Mouse (Mus musculus): ENCODE results near the gene Gng2. TPM values are rescaled to one million over a fixed set of nuclear protein-coding genes. Genes with fewer than 3 reads are reported as not detected.

The Gng2 gene
- total RNA-seq, 2 experiments from 2014 or later = 195 to 206 TPM

DNA sequence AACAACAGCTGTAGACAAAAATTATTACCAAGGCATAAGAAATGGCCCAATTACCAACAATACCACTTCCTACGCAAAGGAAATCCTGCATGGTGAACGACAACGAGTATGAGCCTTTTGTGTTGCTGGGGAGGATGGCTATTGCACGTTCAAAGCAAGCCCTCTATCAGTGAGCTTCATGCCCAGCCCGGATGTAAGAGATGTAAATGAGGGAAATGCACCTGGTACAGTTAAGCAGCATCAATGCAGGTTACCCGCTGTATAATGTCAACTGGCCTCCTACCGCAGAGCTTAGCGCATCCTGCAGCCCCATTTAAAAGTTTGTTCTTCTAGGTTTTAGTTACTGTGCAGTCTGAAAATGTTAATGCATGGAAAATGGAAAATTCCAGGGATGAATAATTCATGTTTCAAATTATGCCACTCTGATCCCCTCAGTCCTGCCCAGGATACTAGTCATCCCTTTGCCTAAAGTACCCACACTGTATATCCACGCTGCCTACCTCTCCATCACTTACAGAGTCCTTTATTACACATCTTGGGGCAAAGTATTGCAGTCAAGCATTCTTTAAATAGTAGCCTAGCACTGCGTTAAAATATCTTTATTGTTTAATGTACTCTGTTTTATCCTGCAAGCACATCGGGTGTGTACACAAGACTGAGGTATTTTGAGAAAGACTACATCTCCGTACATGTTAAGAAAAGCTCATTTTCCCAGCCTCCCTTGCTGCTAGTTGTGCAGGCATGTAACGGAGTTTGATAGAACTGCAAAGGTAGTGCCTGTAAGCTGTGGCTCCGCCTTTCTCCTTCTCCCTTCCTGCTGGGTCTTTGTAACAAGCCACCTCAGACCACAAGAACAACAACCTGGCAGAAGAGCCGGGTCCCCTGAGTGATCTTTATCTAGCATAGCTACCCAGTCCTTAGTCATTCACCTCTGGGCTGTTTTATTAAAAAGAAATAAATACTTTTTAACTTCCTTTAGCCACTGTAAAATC lies 15.2 kb downstream of the Gng2 start:
- H3K4me3 ChIP-seq = no peak overlapping the region
- TF ChIP-seq CTCF (IDR thresholded peaks at IDR 0.05) = no peak
- peak overlapping the region; percentile 28; the same call in 1 of the 2 replicates for H3K27ac ChIP-seq
- intact Hi-C loops (cut with DNase I) = no loop called here
- DNase-seq (ENCODE audit: extremely low spot score in 1 of 2, low spot score in 2 of 2) = no peak

DNA sequence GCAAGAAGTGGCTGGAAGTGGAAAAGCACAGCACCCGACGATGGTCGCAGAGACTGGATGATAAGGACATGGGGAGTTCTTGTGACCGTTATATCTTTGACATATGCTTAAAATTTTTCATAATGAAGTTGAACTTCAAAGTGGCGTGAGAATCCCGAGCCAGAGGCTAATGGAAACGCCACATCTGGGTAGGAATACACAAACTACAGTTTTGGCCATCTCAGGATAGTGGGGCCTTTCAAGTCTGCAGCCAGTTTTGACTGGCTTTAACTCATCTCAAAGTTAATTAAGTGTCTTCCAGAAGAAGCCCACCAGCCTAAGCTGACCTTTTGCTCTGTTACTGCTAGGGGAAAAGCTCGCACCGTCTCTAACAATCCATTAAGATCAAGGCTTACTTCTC lies 17.6 kb downstream of the Gng2 start:
- no peak overlapping the region for H3K27ac ChIP-seq
- H3K4me3 ChIP-seq = no peak overlapping the region
- no peak for TF ChIP-seq CTCF (IDR thresholded peaks at IDR 0.05)
- DNase-seq (ENCODE audit: extremely low spot score in 1 of 2, low spot score in 2 of 2) = no peak
- intact Hi-C loops (cut with DNase I) = no loop called here

DNA sequence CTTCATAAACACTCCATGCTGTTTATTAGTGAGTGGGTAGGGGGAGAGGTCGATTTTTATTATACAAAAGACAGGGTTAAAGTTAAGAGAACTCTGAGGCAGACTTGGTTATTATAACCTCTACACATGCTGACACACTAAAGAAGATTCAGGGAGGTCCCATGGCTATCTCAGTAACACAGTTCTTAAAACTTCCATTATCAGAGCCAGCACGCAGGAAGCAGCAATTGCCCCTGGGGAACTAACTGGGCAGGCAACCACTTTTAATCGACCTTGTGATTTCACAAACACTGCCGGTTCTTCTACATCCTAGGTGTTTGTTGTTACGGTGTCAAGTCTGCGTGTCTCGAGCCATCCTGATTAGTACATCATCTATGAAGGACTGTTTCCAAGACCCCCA lies 22.4 kb downstream of the Gng2 start:
- intact Hi-C loops (cut with DNase I) = no loop called here
- Histone ChIP-seq H3K27ac (no peak overlapping the region), H3K4me3 (no peak overlapping the region)
- DNase-seq (ENCODE audit: extremely low spot score in 1 of 2, low spot score in 2 of 2) = no peak
- no peak for TF ChIP-seq CTCF (IDR thresholded peaks at IDR 0.05)

DNA sequence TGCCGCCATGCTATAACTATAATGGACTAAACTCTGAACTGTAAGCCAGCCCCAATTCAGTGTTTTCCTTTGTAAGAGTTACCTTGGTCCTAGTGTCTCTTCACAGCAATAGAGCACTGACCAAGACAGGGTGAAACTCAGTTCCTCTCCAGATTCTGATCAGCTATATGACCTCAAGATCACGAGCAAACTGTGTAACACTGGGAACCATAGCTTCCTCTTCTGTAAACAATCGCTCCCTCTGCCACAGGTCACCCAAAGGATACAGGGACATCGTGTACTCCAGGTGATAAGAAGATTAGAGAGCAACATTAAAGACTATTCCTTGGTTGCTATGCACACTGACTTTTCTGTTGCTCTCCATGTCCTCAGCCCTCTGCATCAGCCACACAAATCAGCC lies 26.6 kb downstream of the Gng2 start:
- no peak for DNase-seq (ENCODE audit: extremely low spot score in 1 of 2, low spot score in 2 of 2)
- H3K4me3 ChIP-seq = no peak overlapping the region
- peak overlapping the region; percentile 1; the same call in 1 of the 2 replicates for H3K27ac ChIP-seq
- intact Hi-C loops (cut with DNase I) = no loop called here
- no peak for TF ChIP-seq CTCF (IDR thresholded peaks at IDR 0.05)

DNA sequence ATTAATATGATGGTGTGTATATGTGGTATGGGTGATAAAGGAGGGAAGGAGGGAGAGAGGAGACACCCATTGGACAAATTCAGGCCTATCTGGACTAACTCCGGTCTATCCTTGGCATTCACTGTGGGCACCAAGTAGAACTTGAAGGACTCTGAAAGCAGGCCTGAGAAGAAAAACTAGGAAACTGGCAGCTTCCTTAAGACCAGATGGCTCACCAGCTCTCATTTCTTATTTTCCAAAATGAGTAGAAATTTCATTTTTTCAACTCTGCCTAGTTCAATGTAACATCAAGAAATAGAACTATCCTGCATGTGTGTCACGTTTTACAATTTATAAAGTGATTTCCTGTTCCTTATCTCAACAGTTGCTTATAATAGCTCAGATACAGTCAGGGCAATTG lies 28.0 kb downstream of the Gng2 start:
- no peak overlapping the region; the same call in 1 of the 2 replicates for H3K27ac ChIP-seq
- no peak overlapping the region for H3K4me3 ChIP-seq
- intact Hi-C loops (cut with DNase I) = loop anchor here (10.0 kb wide), 1 partner anchor 245 kb away; no protein-coding TSS in a partner anchor
- TF ChIP-seq CTCF (IDR thresholded peaks at IDR 0.05) = no peak
- no peak for DNase-seq (ENCODE audit: extremely low spot score in 1 of 2, low spot score in 2 of 2)

DNA sequence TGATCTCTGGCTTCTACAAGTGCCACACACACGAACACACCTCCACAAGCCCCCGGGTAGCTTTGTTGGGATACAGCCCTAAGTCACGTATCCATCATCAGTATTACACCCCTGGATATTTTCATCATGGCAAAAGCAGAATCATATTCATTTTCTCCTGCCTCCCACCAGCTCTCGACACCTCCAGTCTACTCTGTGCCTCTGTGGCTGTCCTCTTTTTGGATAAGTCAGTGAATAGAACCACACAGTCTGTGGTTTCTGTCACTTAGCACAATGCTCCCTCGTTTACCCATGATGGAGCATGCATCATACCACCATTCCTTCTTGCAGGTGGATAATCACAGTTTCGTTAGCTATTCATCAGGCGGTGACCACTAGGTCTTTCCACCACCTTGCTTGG lies 31.2 kb downstream of the Gng2 start:
- Histone ChIP-seq H3K27ac (peak overlapping the region; percentile 55), H3K4me3 (no peak overlapping the region)
- no peak for TF ChIP-seq CTCF (IDR thresholded peaks at IDR 0.05)
- intact Hi-C loops (cut with DNase I) = loop anchor here (10.0 kb wide), 1 partner anchor 241 kb away; no protein-coding TSS in a partner anchor
- DNase-seq (ENCODE audit: extremely low spot score in 1 of 2, low spot score in 2 of 2) = no peak

DNA sequence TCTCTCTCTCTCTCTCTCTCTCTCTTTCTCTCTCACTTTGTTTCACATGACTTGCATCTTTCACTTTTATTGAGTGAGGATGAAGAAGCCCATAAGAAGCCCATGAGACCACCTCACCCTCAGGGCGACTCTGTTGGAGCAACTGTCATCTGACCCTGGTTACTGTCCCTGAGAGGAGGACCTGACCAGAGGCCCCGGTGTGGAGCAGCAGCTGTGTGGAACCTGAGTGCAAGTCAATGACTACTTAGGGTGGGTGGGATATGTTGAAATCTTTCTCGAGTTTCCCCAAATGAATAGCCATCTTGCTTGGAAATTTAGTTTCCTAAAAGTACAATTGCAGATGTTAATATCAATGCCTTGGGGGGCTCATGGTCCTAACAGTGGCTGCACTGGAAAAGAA lies 34.7 kb downstream of the Gng2 start:
- no peak for DNase-seq (ENCODE audit: extremely low spot score in 1 of 2, low spot score in 2 of 2)
- intact Hi-C loops (cut with DNase I) = loop anchor here (10.0 kb wide), 1 partner anchor 238 kb away; no protein-coding TSS in a partner anchor
- no peak overlapping the region for H3K27ac ChIP-seq
- no peak for TF ChIP-seq CTCF (IDR thresholded peaks at IDR 0.05)
- no peak overlapping the region for H3K4me3 ChIP-seq

DNA sequence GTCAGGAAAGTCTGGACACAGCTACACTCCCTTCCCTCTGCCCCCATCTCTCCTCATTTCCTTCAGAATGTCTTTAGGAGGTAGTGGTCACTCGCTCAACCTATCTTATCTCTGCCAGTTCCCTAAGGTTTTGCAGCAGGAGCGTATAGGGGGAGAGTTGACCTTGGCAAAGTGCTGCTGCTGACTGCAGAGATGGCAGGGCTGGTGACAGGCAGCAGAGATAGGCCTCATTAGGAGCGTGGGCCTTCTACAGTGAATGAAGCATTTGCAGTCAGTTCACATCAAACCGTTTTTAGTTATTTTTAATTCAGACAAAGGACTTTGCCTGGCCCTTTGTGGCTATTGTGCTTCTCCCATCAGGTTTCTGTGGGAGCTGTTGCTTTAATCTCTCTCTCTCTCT lies 35.1 kb downstream of the Gng2 start:
- no peak for DNase-seq (ENCODE audit: extremely low spot score in 1 of 2, low spot score in 2 of 2)
- no peak for TF ChIP-seq CTCF (IDR thresholded peaks at IDR 0.05)
- intact Hi-C loops (cut with DNase I) = loop anchor here (10.0 kb wide), 1 partner anchor 238 kb away; no protein-coding TSS in a partner anchor
- Histone ChIP-seq H3K4me3 (no peak overlapping the region), H3K27ac (no peak overlapping the region)

DNA sequence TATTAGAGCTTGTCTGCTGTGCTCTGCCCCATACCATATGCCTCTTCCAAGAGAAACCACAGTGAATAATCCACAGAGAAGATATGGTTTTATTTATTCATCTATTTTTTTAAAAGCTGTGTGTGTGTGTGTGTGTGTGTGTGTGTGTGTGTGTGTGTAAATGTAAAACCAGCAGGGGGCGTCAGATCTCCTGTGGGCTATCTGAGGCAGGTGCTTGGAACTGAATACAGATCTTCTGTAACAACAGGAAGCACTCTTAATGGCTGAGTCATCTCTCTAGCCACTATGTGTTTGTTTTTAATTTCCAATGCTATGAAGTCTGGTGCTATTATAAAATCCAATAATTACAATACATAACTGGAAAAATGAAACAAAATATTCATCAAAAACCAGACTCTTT lies 37.4 kb downstream of the Gng2 start:
- Histone ChIP-seq H3K4me3 (no peak overlapping the region), H3K27ac (no peak overlapping the region)
- TF ChIP-seq CTCF (IDR thresholded peaks at IDR 0.05) = no peak
- intact Hi-C loops (cut with DNase I) = loop anchor here (10.0 kb wide), 1 partner anchor 235 kb away; no protein-coding TSS in a partner anchor
- no peak for DNase-seq (ENCODE audit: extremely low spot score in 1 of 2, low spot score in 2 of 2)

DNA sequence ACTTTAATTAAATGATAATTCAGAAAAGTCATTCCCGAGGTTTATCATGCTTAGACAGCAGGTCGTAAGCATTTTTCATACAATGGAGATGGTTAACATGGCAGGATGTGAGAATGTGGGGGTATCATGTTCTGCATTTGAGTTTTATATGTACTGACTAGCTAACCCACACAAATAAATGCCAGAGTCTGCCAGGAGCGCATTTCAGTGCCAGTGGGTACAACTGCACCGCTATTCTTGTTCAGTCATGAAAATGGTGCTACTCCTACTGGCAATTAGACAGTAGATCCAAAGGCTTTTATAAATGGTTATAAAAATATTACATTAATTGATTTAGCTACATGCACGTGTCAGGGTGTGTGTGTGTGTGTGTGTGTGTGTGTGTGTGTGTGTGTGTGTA lies 38.9 kb downstream of the Gng2 start:
- no peak for TF ChIP-seq CTCF (IDR thresholded peaks at IDR 0.05)
- H3K27ac ChIP-seq = no peak overlapping the region
- H3K4me3 ChIP-seq = no peak overlapping the region
- intact Hi-C loops (cut with DNase I) = loop anchor here (5.0 kb wide), 1 partner anchor 51 kb away; no protein-coding TSS in a partner anchor
- no peak for DNase-seq (ENCODE audit: extremely low spot score in 1 of 2, low spot score in 2 of 2)

DNA sequence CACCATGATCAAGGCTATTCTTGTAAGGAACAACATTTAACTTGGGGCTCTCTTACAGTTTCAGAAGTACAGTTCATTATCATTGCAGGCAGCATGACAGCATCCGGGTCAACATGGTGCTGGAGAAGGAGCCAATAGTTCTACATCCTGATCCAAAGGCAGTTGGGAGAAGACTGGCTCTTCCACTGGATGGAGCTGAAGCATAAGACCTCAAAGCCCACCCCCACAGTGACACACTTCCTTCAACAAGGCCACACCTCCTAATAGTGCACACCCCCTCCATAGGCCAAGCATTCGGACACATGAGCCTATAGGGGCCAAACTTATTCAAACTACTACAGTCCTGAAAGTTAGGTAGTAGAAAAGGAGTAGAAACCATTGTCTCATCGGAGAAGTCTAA lies 42.3 kb downstream of the Gng2 start:
- H3K27ac ChIP-seq = no peak overlapping the region
- DNase-seq (ENCODE audit: extremely low spot score in 1 of 2, low spot score in 2 of 2) = no peak
- intact Hi-C loops (cut with DNase I) = loop anchor here (5.0 kb wide), 1 partner anchor 48 kb away; no protein-coding TSS in a partner anchor
- TF ChIP-seq CTCF (IDR thresholded peaks at IDR 0.05) = no peak
- no peak overlapping the region for H3K4me3 ChIP-seq

DNA sequence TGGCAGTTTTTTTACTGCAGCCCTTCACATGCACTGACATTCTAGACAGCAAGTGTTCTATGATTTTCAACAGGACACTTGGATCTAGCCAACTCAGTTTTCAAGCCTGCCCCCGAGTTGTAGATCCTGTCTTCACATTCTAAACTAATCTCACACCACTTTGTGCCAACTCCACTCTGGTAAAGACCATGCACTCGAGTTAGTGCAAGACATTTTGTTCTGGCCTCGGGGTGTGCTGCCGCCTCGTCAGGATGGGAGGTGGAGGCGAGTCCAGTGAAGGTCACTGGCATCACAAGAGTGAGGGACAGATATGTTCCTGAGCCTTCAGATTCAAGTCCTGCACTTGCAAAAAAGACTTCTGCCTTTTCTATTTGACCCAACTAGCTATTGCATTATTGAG lies 44.1 kb downstream of the Gng2 start:
- intact Hi-C loops (cut with DNase I) = loop anchor here (5.0 kb wide), 1 partner anchor 134 kb away; no protein-coding TSS in a partner anchor
- no peak for DNase-seq (ENCODE audit: extremely low spot score in 1 of 2, low spot score in 2 of 2)
- TF ChIP-seq CTCF (IDR thresholded peaks at IDR 0.05) = no peak
- Histone ChIP-seq H3K27ac (no peak overlapping the region), H3K4me3 (no peak overlapping the region)

All from left cerebral cortex, adult 2 months (tissue).